ENCODE assay signal across 23 mouse cellular contexts in genomic region chr8:30494851-30495355, GRCm38 (mm10).
DNase-seq lines count a peak whose midpoint lies in the region; ATAC-seq and TF ChIP-seq lines count a peak whose summit lies in the region.
"Had no signal": no experiment of that assay in that cellular context is flagged by ENCODE, and none has a peak within 500 bp of the region (broad histone marks: within the 10 kb centered on the region; RNA-seq: fewer than 3 reads in every experiment).

No protein-coding gene starts in this region.

- H3K27ac ChIP-seq in hindbrain, embryonic 11.5 days (ENCODE audit: low read depth, low read length): no peak overlapping the region
- H3K27ac ChIP-seq in hindbrain, postnatal 0 days: no peak overlapping the region
- no peak overlapping the region for H3K27ac ChIP-seq in kidney, embryonic 14.5 days (ENCODE audit: low read depth, low read length)
- H3K27ac ChIP-seq: embryonic facial prominence, embryonic 10.5 days; embryonic facial prominence, embryonic 13.5 days; forebrain, embryonic 12.5 days; forebrain, embryonic 15.5 days had no signal

- no peaks in the 10 kb centered on the region for H3K27me3 ChIP-seq in hindbrain, embryonic 11.5 days (ENCODE audit: control insufficient read depth, insufficient read depth, low read length)
- no peaks in the 10 kb centered on the region for H3K27me3 ChIP-seq in hindbrain, postnatal 0 days (ENCODE audit: insufficient read depth, low read length)
- H3K27me3 ChIP-seq in kidney, embryonic 14.5 days (ENCODE audit: control insufficient read depth, insufficient read depth, low read length): no peaks in the 10 kb centered on the region
- H3K27me3 ChIP-seq: embryonic facial prominence, embryonic 13.5 days; forebrain, embryonic 12.5 days; forebrain, embryonic 15.5 days had no signal

- H3K9me3 ChIP-seq in hindbrain, embryonic 11.5 days (ENCODE audit: control insufficient read depth, low read length): no peaks in the 10 kb centered on the region
- no peaks in the 10 kb centered on the region for H3K9me3 ChIP-seq in hindbrain, postnatal 0 days (ENCODE audit: low read length)
- no peaks in the 10 kb centered on the region for H3K9me3 ChIP-seq in kidney, embryonic 14.5 days (ENCODE audit: control insufficient read depth, low read length)
- H3K9me3 ChIP-seq: embryonic facial prominence, embryonic 10.5 days; embryonic facial prominence, embryonic 13.5 days; forebrain, embryonic 12.5 days; forebrain, embryonic 15.5 days had no signal

- peak; percentile 66 for ATAC-seq in hindbrain, embryonic 11.5 days (ENCODE audit: low FRiP score)
- ATAC-seq in hindbrain, postnatal 0 days: no peak
- ATAC-seq in kidney, embryonic 14.5 days (ENCODE audit: low FRiP score, low TSS enrichment): peak; percentile 55; the same call in 1 of the 2 replicates
- ATAC-seq: activated CD4-positive, CD25-positive, alpha-beta regulatory T cell, adult 4 months; forebrain, embryonic 15.5 days had no signal

- no peak for DNase-seq in hindbrain, embryonic 11.5 days (ENCODE audit: low spot score)
- no peak for DNase-seq in hindbrain, postnatal 0 days (ENCODE audit: low spot score)
- DNase-seq in kidney, adult 9 months: no peak
- peak; percentile 10 for DNase-seq in mesoderm, embryonic 11.5 days (ENCODE audit: low read depth, low spot score)
- DNase-seq in gastrocnemius, adult 18-20 months (ENCODE audit: low spot score): no peak
- DNase-seq: adrenal gland, adult 8-10 months; adrenal gland, postnatal 25 days; cerebellum, adult 11-12 months; cerebellum, adult 8-10 months; cerebellum, postnatal 10 days; cerebellum, postnatal 36 days; embryo, embryonic 11 days; gastrocnemius, postnatal 10 days; gastrocnemius, postnatal 36 days; heart, adult 11 months had no signal

- H3K9ac ChIP-seq in hindbrain, embryonic 11.5 days (ENCODE audit: low read depth, low read length): no peak overlapping the region
- H3K9ac ChIP-seq in hindbrain, postnatal 0 days (replicated peaks; ENCODE audit: low read length): no peak overlapping the region
- H3K9ac ChIP-seq in kidney, embryonic 14.5 days (ENCODE audit: low read depth, low read length): no peak overlapping the region
- H3K9ac ChIP-seq: embryonic facial prominence, embryonic 13.5 days; forebrain, embryonic 12.5 days; forebrain, embryonic 15.5 days had no signal

- no peaks in the 10 kb centered on the region for H3K4me1 ChIP-seq in hindbrain, embryonic 11.5 days (replicated peaks; ENCODE audit: control insufficient read depth, insufficient read depth, low read length)
- no peaks in the 10 kb centered on the region for H3K4me1 ChIP-seq in hindbrain, postnatal 0 days (ENCODE audit: insufficient read depth, low read length)
- no peaks in the 10 kb centered on the region for H3K4me1 ChIP-seq in kidney, embryonic 14.5 days (ENCODE audit: control insufficient read depth, insufficient read depth, low read length)
- H3K4me1 ChIP-seq: embryonic facial prominence, embryonic 10.5 days; embryonic facial prominence, embryonic 13.5 days; forebrain, embryonic 12.5 days; forebrain, embryonic 15.5 days had no signal

- WGBS in hindbrain, embryonic 11.5 days: 75% methylated on average over 6 of the region's 6 CpGs
- 68% methylated on average over 6 of the region's 6 CpGs for whole genome bisulfite sequencing in hindbrain, postnatal 0 days
- 63% methylated on average over 6 of the region's 6 CpGs for WGBS in kidney, embryonic 14.5 days

- no peak overlapping the region for H3K4me3 ChIP-seq in hindbrain, embryonic 11.5 days (ENCODE audit: low read depth, low read length)
- no peak overlapping the region for H3K4me3 ChIP-seq in hindbrain, postnatal 0 days (ENCODE audit: low read length)
- no peak overlapping the region for H3K4me3 ChIP-seq in kidney, embryonic 14.5 days (ENCODE audit: low read length)
- H3K4me3 ChIP-seq: embryonic facial prominence, embryonic 10.5 days; embryonic facial prominence, embryonic 13.5 days; erythroblast, embryonic 14.5 days; forebrain, embryonic 12.5 days; forebrain, embryonic 15.5 days had no signal

- H3K36me3 ChIP-seq in hindbrain, embryonic 11.5 days (ENCODE audit: control insufficient read depth, insufficient read depth, low read length): no peaks in the 10 kb centered on the region
- no peaks in the 10 kb centered on the region for H3K36me3 ChIP-seq in hindbrain, postnatal 0 days (ENCODE audit: insufficient read depth, low read length)
- no peaks in the 10 kb centered on the region for H3K36me3 ChIP-seq in kidney, embryonic 14.5 days (ENCODE audit: control insufficient read depth, insufficient read depth, low read length)
- H3K36me3 ChIP-seq: embryonic facial prominence, embryonic 10.5 days; embryonic facial prominence, embryonic 13.5 days; forebrain, embryonic 12.5 days; forebrain, embryonic 15.5 days had no signal

- H3K4me2 ChIP-seq in hindbrain, embryonic 11.5 days (replicated peaks; ENCODE audit: low read depth, low read length): no peak overlapping the region
- H3K4me2 ChIP-seq in hindbrain, postnatal 0 days (ENCODE audit: low read depth, low read length): no peak overlapping the region
- no peak overlapping the region for H3K4me2 ChIP-seq in kidney, embryonic 14.5 days (replicated peaks; ENCODE audit: low read depth, low read length)
- H3K4me2 ChIP-seq: embryonic facial prominence, embryonic 13.5 days; forebrain, embryonic 12.5 days; forebrain, embryonic 15.5 days; heart, embryonic 11.5 days had no signal

- no peak for TF ChIP-seq CTCF in hindbrain, postnatal 0 days (IDR thresholded peaks at IDR 0.05; ENCODE audit: low read depth)
